Mouse (Mus musculus) kidney, adult 2 months (tissue): ENCODE measurements at regions not wholly inside any gene's neighbourhood (a gene's known extent, or its start where the extent isn't known, plus 50 kb on each side); places are given as distances from the start of the nearest gene placed in this dataset.

Experiments
- CTCF ChIP-seq: fragments of 200-500 bp; conservative IDR thresholded peaks from 2 replicates; pipeline ENCODE4 v1.5.1; 2011; ENCODE audit warnings: low read depth, mild to moderate bottlenecking, control low read depth, low read length, moderate library complexity, mixed read lengths; ENCODE audit not compliant: insufficient read depth, insufficient read length
- POLR2A ChIP-seq: fragments of 200-500 bp; IDR thresholded peaks from one replicate; pipeline ENCODE4 v1.6.1; 2011; ENCODE audit warnings: low read depth, low read length, control low read depth

GRCm38 (mm10) chr7:118300678-118301342, 57.3 kb upstream of the Smg1 start:
- TF ChIP-seq CTCF (no peak), POLR2A (no peak)
